In the genomic region with DNA sequence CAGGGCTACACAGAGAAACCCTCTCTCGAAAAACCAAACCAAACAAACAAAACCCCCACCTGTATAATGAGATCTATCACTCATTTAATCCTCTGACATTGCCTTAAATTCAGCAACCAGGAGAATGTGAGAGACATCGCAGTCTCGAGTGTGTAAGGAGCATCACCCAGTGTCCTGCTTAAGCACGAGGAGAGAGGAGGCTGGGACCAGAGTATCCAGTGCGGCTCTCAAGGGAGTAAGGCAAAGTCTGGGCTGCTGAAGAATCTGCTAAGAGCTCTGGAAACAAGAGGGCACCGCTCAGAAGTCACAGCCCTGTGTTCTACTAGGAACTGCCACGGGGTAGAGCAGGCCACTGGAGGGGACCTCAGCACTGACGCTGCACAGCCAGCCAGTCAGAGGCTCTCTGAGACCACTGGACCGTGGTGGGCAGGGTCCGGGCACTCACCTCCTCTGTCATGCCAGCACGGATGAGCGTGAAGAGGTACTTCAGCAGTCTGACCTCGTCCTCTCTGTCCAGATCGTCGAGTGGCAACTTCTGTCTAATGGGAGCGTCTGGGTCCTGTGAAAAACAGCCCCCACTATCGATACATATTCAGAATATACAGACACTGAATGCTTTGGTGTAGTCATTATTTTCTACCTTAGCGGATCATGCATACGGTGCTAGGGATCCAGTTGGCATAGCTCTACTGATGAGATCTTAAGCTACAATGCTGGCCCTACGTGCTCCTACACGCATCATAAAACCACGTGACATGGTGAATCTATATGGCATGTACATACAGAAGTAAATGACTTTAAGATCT, we compare ENCODE assay signal across 28 mouse cellular contexts. TPM values are rescaled to one million over a fixed set of nuclear protein-coding genes. Genes with fewer than 3 reads are reported as not detected.
"Had no signal": no experiment of that assay in that cellular context is flagged by ENCODE, and none has a peak within 500 bp of the region (broad histone marks: within the 10 kb centered on the region; RNA-seq: fewer than 3 reads in every experiment).

No protein-coding gene starts in this region.

- H3K27ac ChIP-seq: embryonic facial prominence, embryonic 10.5 days; embryonic facial prominence, embryonic 12.5 days; embryonic facial prominence, embryonic 13.5 days; embryonic facial prominence, embryonic 15.5 days; forebrain, embryonic 10.5 days; forebrain, embryonic 12.5 days; forebrain, embryonic 13.5 days; forebrain, embryonic 15.5 days; gastrocnemius, adult 2 months; heart, adult 2 months had no signal

- H3K9ac ChIP-seq: embryonic facial prominence, embryonic 12.5 days; embryonic facial prominence, embryonic 13.5 days; embryonic facial prominence, embryonic 15.5 days; forebrain, embryonic 12.5 days; forebrain, embryonic 13.5 days; forebrain, embryonic 15.5 days; forebrain, postnatal 0 days had no signal

- H3K9me3 ChIP-seq: embryonic facial prominence, embryonic 10.5 days; embryonic facial prominence, embryonic 12.5 days; embryonic facial prominence, embryonic 13.5 days; embryonic facial prominence, embryonic 15.5 days; forebrain, embryonic 10.5 days; forebrain, embryonic 12.5 days; forebrain, embryonic 13.5 days; forebrain, embryonic 15.5 days had no signal

- H3K27me3 ChIP-seq: embryonic facial prominence, embryonic 12.5 days; embryonic facial prominence, embryonic 13.5 days; embryonic facial prominence, embryonic 15.5 days; forebrain, embryonic 12.5 days; forebrain, embryonic 13.5 days; forebrain, embryonic 15.5 days had no signal

- ATAC-seq: forebrain, embryonic 13.5 days; forebrain, embryonic 14.5 days; forebrain, embryonic 15.5 days; forebrain, embryonic 16.5 days; forebrain, postnatal 0 days had no signal

- DNase-seq: cerebellum, adult 8-10 months; cerebellum, adult 9-10 months; cerebellum, adult 9-11 months; cerebellum, postnatal 10 days; cerebellum, postnatal 14 days; cerebellum, postnatal 25 days; cerebellum, postnatal 36 days; embryo, embryonic 11 days; forebrain, postnatal 0 days; gastrocnemius, adult 2 months; gastrocnemius, postnatal 10 days; gastrocnemius, postnatal 14 days; gastrocnemius, postnatal 25 days; gastrocnemius, postnatal 36 days; heart, adult 11 months; heart, adult 18-20 months; heart, adult 2 months had no signal

- H3K4me1 ChIP-seq: embryonic facial prominence, embryonic 10.5 days; embryonic facial prominence, embryonic 12.5 days; embryonic facial prominence, embryonic 13.5 days; embryonic facial prominence, embryonic 15.5 days; forebrain, embryonic 10.5 days; forebrain, embryonic 12.5 days; forebrain, embryonic 13.5 days; forebrain, embryonic 15.5 days had no signal

- H3K4me3 ChIP-seq: embryonic facial prominence, embryonic 10.5 days; embryonic facial prominence, embryonic 12.5 days; embryonic facial prominence, embryonic 13.5 days; embryonic facial prominence, embryonic 15.5 days; erythroblast, embryonic 14.5 days; forebrain, embryonic 10.5 days; forebrain, embryonic 12.5 days; forebrain, embryonic 13.5 days; forebrain, embryonic 15.5 days; gastrocnemius, adult 2 months; heart, adult 2 months had no signal

- H3K4me2 ChIP-seq: embryonic facial prominence, embryonic 12.5 days; embryonic facial prominence, embryonic 13.5 days; embryonic facial prominence, embryonic 15.5 days; forebrain, embryonic 12.5 days; forebrain, embryonic 13.5 days; forebrain, embryonic 15.5 days had no signal

RNA-seq across cellular contexts. Expression of gene Slc35e3, which starts 28.0 kb away (rescaled TPM):
- polyA plus RNA-seq: erythroblast, embryonic 14.5 days had no signal
